Mouse (Mus musculus): ENCODE measurements at regions not wholly inside any gene's neighbourhood (a gene's known extent, or its start where the extent isn't known, plus 50 kb on each side); places are given as distances from the start of the nearest gene placed in this dataset.
A peak's percentile ranks its signal among the peaks of the same experiment; 100 is the strongest.

GRCm38 (mm10) chr10:43723615-43723937 is 145.5 kb downstream of the Cd24a start:
- H3K4me3 ChIP-seq (replicated peaks; ENCODE audit: insufficient read depth, low read depth, low read length): peak overlapping the region; percentile 33
- H3K27me3 ChIP-seq (ENCODE audit: control insufficient read depth, insufficient read depth, low read length): no peaks in the 10 kb centered on the region; the same call in 1 of the 2 replicates
- no peak overlapping the region for H3K27ac ChIP-seq (ENCODE audit: insufficient read depth, low read length)
- H3K4me1 ChIP-seq (ENCODE audit: control insufficient read depth, insufficient read depth, low read length): no peaks in the 10 kb centered on the region; the same call in 1 of the 2 replicates
- TF ChIP-seq POLR2A (IDR thresholded peaks at IDR 0.05; ENCODE audit: borderline replicate concordance, insufficient read depth, low read length) (no peak), CTCF (IDR thresholded peaks at IDR 0.05; ENCODE audit: borderline replicate concordance, insufficient read depth, low read depth, low read length) (no peak)
- 2% methylated on average over 12 of the region's 12 CpGs for WGBS
- peak; percentile 9 to 15 for DNase-seq

- 91% methylated on average over 6 of the region's 6 CpGs for WGBS
- Histone ChIP-seq H3K4me1 (ENCODE audit: control insufficient read depth, insufficient read depth, low read length) (no peaks in the 10 kb centered on the region), H3K27ac (ENCODE audit: insufficient read depth, low read length) (no peak overlapping the region), H3K27me3 (ENCODE audit: control insufficient read depth, insufficient read depth, low read length) (no peaks in the 10 kb centered on the region; the same call in 1 of the 2 replicates), H3K4me3 (replicated peaks; ENCODE audit: insufficient read depth, low read depth, low read length) (no peak overlapping the region)
- DNase-seq: no peak
- TF ChIP-seq CTCF (IDR thresholded peaks at IDR 0.05; ENCODE audit: borderline replicate concordance, insufficient read depth, low read depth, low read length) (no peak), POLR2A (IDR thresholded peaks at IDR 0.05; ENCODE audit: borderline replicate concordance, insufficient read depth, low read length) (no peak)
These were observed 149.7 kb downstream of the Cd24a start for GRCm38 (mm10) chr10:43727746-43728145.

GRCm38 (mm10) chr10:43729184-43729583 is 151.1 kb downstream of the Cd24a start:
- Histone ChIP-seq H3K27me3 (ENCODE audit: control insufficient read depth, insufficient read depth, low read length) (no peaks in the 10 kb centered on the region; the same call in 1 of the 2 replicates), H3K4me3 (replicated peaks; ENCODE audit: insufficient read depth, low read depth, low read length) (no peak overlapping the region), H3K4me1 (ENCODE audit: control insufficient read depth, insufficient read depth, low read length) (no peaks in the 10 kb centered on the region), H3K27ac (ENCODE audit: insufficient read depth, low read length) (no peak overlapping the region)
- TF ChIP-seq POLR2A (IDR thresholded peaks at IDR 0.05; ENCODE audit: borderline replicate concordance, insufficient read depth, low read length): no peak
- TF ChIP-seq CTCF (IDR thresholded peaks at IDR 0.05; ENCODE audit: borderline replicate concordance, insufficient read depth, low read depth, low read length): no peak
- WGBS: 51% methylated on average over 3 of the region's 3 CpGs
- no peak for DNase-seq

- Histone ChIP-seq H3K4me3 (replicated peaks; ENCODE audit: insufficient read depth, low read depth, low read length) (no peak overlapping the region), H3K27ac (ENCODE audit: insufficient read depth, low read length) (no peak overlapping the region), H3K27me3 (ENCODE audit: control insufficient read depth, insufficient read depth, low read length) (no peaks in the 10 kb centered on the region), H3K4me1 (ENCODE audit: control insufficient read depth, insufficient read depth, low read length) (no peaks in the 10 kb centered on the region)
- TF ChIP-seq POLR2A (IDR thresholded peaks at IDR 0.05; ENCODE audit: borderline replicate concordance, insufficient read depth, low read length) (no peak), CTCF (IDR thresholded peaks at IDR 0.05; ENCODE audit: borderline replicate concordance, insufficient read depth, low read depth, low read length) (no peak)
- WGBS: 86% methylated on average over 13 of the region's 13 CpGs
- no peak for DNase-seq
These were observed 155.7 kb downstream of the Cd24a start for GRCm38 (mm10) chr10:43733618-43734415.

- Histone ChIP-seq H3K4me3 (replicated peaks; ENCODE audit: insufficient read depth, low read depth, low read length) (no peak overlapping the region), H3K27me3 (ENCODE audit: control insufficient read depth, insufficient read depth, low read length) (no peaks in the 10 kb centered on the region), H3K4me1 (ENCODE audit: control insufficient read depth, insufficient read depth, low read length) (no peaks in the 10 kb centered on the region), H3K27ac (ENCODE audit: insufficient read depth, low read length) (no peak overlapping the region)
- WGBS: 82% methylated on average over 2 of the region's 2 CpGs
- DNase-seq: no peak
- TF ChIP-seq POLR2A (IDR thresholded peaks at IDR 0.05; ENCODE audit: borderline replicate concordance, insufficient read depth, low read length) (no peak), CTCF (IDR thresholded peaks at IDR 0.05; ENCODE audit: borderline replicate concordance, insufficient read depth, low read depth, low read length) (no peak)
These were observed 161.1 kb downstream of the Cd24a start for GRCm38 (mm10) chr10:43739181-43739580.

- no peak for DNase-seq
- Histone ChIP-seq H3K27ac (ENCODE audit: insufficient read depth, low read length) (no peak overlapping the region), H3K27me3 (ENCODE audit: control insufficient read depth, insufficient read depth, low read length) (no peaks in the 10 kb centered on the region), H3K4me3 (replicated peaks; ENCODE audit: insufficient read depth, low read depth, low read length) (no peak overlapping the region), H3K4me1 (ENCODE audit: control insufficient read depth, insufficient read depth, low read length) (no peaks in the 10 kb centered on the region)
- WGBS: 44% methylated on average over 8 of the region's 8 CpGs
- TF ChIP-seq POLR2A (IDR thresholded peaks at IDR 0.05; ENCODE audit: borderline replicate concordance, insufficient read depth, low read length) (no peak), CTCF (IDR thresholded peaks at IDR 0.05; ENCODE audit: borderline replicate concordance, insufficient read depth, low read depth, low read length) (no peak)
These were observed 161.6 kb downstream of the Cd24a start for GRCm38 (mm10) chr10:43739718-43740117.

GRCm38 (mm10) chr10:43740204-43740865 is 161.2 kb downstream of the Qrsl1 start:
- TF ChIP-seq POLR2A (IDR thresholded peaks at IDR 0.05; ENCODE audit: borderline replicate concordance, insufficient read depth, low read length) (no peak), CTCF (IDR thresholded peaks at IDR 0.05; ENCODE audit: borderline replicate concordance, insufficient read depth, low read depth, low read length) (no peak)
- 22% methylated on average over 13 of the region's 13 CpGs for WGBS
- no peak overlapping the region for H3K4me3 ChIP-seq (replicated peaks; ENCODE audit: insufficient read depth, low read depth, low read length)
- no peak for DNase-seq
- no peaks in the 10 kb centered on the region for H3K4me1 ChIP-seq (ENCODE audit: control insufficient read depth, insufficient read depth, low read length)
- no peaks in the 10 kb centered on the region for H3K27me3 ChIP-seq (ENCODE audit: control insufficient read depth, insufficient read depth, low read length)
- H3K27ac ChIP-seq (ENCODE audit: insufficient read depth, low read length): no peak overlapping the region
